In the genomic region with DNA sequence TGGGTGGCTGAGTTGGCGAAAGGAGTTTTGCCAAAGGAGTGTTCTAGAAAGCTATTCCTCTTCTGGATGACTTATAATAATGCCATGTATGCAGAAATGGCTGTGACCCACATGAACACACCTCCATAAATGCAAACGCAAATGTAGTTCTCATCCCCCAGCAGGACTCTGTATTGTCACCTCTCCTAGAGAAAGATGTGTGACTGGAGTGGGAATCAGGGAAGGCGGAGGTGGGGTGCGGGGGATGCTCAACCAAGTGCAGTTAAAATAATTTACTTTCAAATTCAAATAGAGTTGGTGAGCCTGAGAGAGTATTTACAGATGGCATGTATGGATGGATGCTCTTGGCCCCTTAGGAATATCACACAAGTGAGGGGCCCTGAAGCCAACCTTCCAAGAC, we compare ENCODE assay signal across 14 mouse cellular contexts. TPM values are rescaled to one million over a fixed set of nuclear protein-coding genes. Genes with fewer than 3 reads are reported as not detected.
A peak's percentile ranks its signal among the peaks of the same experiment; 100 is the strongest.
DNase-seq lines count a peak whose midpoint lies in the region; ATAC-seq lines count a peak whose summit lies in the region.
"Had no signal": no experiment of that assay in that cellular context is flagged by ENCODE, and none has a peak within 500 bp of the region (broad histone marks: within the 10 kb centered on the region; RNA-seq: fewer than 3 reads in every experiment).

No protein-coding gene starts in this region.

- 81% methylated on average over 4 of the region's 4 CpGs for WGBS in hindbrain, embryonic 12.5 days

- no peaks in the 10 kb centered on the region for H3K36me3 ChIP-seq in hindbrain, embryonic 12.5 days
- H3K36me3 ChIP-seq: embryonic facial prominence, embryonic 10.5 days; lung, embryonic 15.5 days had no signal

- H3K9ac ChIP-seq in hindbrain, embryonic 12.5 days = no peak overlapping the region
- H3K9ac ChIP-seq: lung, embryonic 15.5 days had no signal

- intact Hi-C loops in left cerebral cortex, postnatal 36 days (cut with DNase I) = no loop called here

- H3K4me1 ChIP-seq in hindbrain, embryonic 12.5 days = peaks cover 22% of the 10 kb centered on the region

- peak overlapping the region; percentile 56; the same call in 1 of the 2 replicates for H3K27ac ChIP-seq in hindbrain, embryonic 12.5 days
- H3K27ac ChIP-seq: embryonic facial prominence, embryonic 10.5 days; heart, adult 2 months; lung, embryonic 15.5 days had no signal

- ATAC-seq in hindbrain, embryonic 12.5 days (ENCODE audit: low FRiP score) = no peak
- ATAC-seq: CD4-positive, CD25-positive, alpha-beta regulatory T cell, adult 4 months had no signal

- H3K4me2 ChIP-seq in hindbrain, embryonic 12.5 days (replicated peaks) = no peak overlapping the region
- H3K4me2 ChIP-seq: lung, embryonic 15.5 days had no signal

- H3K9me3 ChIP-seq in hindbrain, embryonic 12.5 days (replicated peaks) = no peaks in the 10 kb centered on the region
- H3K9me3 ChIP-seq: embryonic facial prominence, embryonic 10.5 days; lung, embryonic 15.5 days had no signal

- no peaks in the 10 kb centered on the region for H3K27me3 ChIP-seq in hindbrain, embryonic 12.5 days
- H3K27me3 ChIP-seq: lung, embryonic 15.5 days had no signal

- H3K4me3 ChIP-seq in hindbrain, embryonic 12.5 days = no peak overlapping the region
- H3K4me3 ChIP-seq: embryonic facial prominence, embryonic 10.5 days; heart, adult 2 months; lung, embryonic 15.5 days had no signal

- peak; percentile 81 for DNase-seq in right cerebral cortex, adult 18-20 months
- DNase-seq in right cerebral cortex, postnatal 10 days (ENCODE audit: low spot score in 2 of 2) = no peak
- peak; percentile 57 to 60 for DNase-seq in left cerebral cortex, postnatal 36 days (ENCODE audit: low spot score in 2 of 2)
- peak; percentile 49 to 81 for DNase-seq in right cerebral cortex, postnatal 36 days (ENCODE audit: low spot score in 2 of 2)
- no peak for DNase-seq in ovary, adult 18-20 months (ENCODE audit: low spot score)
- no peak for DNase-seq in cerebellum, postnatal 4 days (ENCODE audit: low spot score in 2 of 2)
- DNase-seq in gastrocnemius, postnatal 4 days (ENCODE audit: low spot score in 2 of 2) = no peak
- DNase-seq: cerebellum, adult 9-11 months; heart, adult 2 months; kidney, adult 18-20 months had no signal

RNA-seq across cellular contexts. Expression of a gene that starts 55.7 kb away (rescaled TPM):
- polyA plus RNA-seq in hindbrain, embryonic 12.5 days (2016; fragmentation: Nextera tagmentation; extraction: Ambion mirVana) = 62.9 and 63.0 TPM in 2 replicates
- total RNA-seq in left cerebral cortex, postnatal 36 days (2021) = 1,000 to 10,000 TPM; 1,016 to 1,239 TPM
- 100 to 1,000 TPM; 112 to 117 TPM for total RNA-seq in gastrocnemius, postnatal 4 days (2021)

Comparison
In these comparisons a context has a peak if more than half of its experiments do, and no peak if none do; other contexts are left out.
1. DNase-seq: peak in right cerebral cortex, adult 18-20 months (single experiment), left cerebral cortex, postnatal 36 days (2 of 2) and right cerebral cortex, postnatal 36 days (2 of 2); none in right cerebral cortex, postnatal 10 days (0 of 2), ovary, adult 18-20 months (single experiment), cerebellum, postnatal 4 days (0 of 2) and gastrocnemius, postnatal 4 days (0 of 2).
2. RNA of a gene that starts 55.7 kb away (total RNA-seq): 1,016 to 1,239 TPM in left cerebral cortex, postnatal 36 days; 112 to 117 TPM in gastrocnemius, postnatal 4 days; every median in the first group is over 4 times any median in the second.